Mouse (Mus musculus) hindbrain, embryonic 14.5 days (tissue): ENCODE results near the gene Shank3. TPM values are rescaled to one million over a fixed set of nuclear protein-coding genes. Genes with fewer than 3 reads are reported as not detected.

Experiments used
- ATAC-seq: fragments of 200-750 bp; cut with Nextera tagmentation; 2 replicates; pipeline ENCODE4 v1.8.0; 2017; ENCODE audit warnings: moderate number of reproducible peaks, mild to moderate bottlenecking, moderate TSS enrichment, moderate library complexity; ENCODE audit not compliant: low FRiP score
- DNase-seq: peaks from one replicate; pipeline ENCODE4 v3.0.0-alpha.2; 2015; ENCODE audit warnings: low spot score
- H3K27ac ChIP-seq: fragments of 300-500 bp; sonication (generic); 2 replicates; pipeline ENCODE4 v1.5.1; 2014; ENCODE audit warnings: mild to moderate bottlenecking, moderate library complexity
- H3K27me3 ChIP-seq: fragments of 300-500 bp; sonication (generic); 2 replicates; pipeline ENCODE4 v1.6.1; 2014; ENCODE audit warnings: mild to moderate bottlenecking, low read length, mixed read lengths; ENCODE audit not compliant: control insufficient read depth, insufficient read depth
- H3K36me3 ChIP-seq: fragments of 300-500 bp; sonication (generic); replicated peaks from 2 replicates; pipeline ENCODE4 v1.6.1; 2014; ENCODE audit not compliant: control insufficient read depth, insufficient read depth
- H3K4me1 ChIP-seq: fragments of 300-500 bp; sonication (generic); replicated peaks from 2 replicates; pipeline ENCODE4 v1.6.1; 2014; ENCODE audit warnings: antibody characterized with exemption, low read length, mixed read lengths; ENCODE audit not compliant: control insufficient read depth, insufficient read depth
- H3K4me2 ChIP-seq: fragments of 300-500 bp; sonication (generic); replicated peaks from 2 replicates; pipeline ENCODE4 v1.6.1; 2014; ENCODE audit warnings: mild to moderate bottlenecking, moderate library complexity
- H3K4me3 ChIP-seq: fragments of 300-500 bp; sonication (generic); replicated peaks from 2 replicates; pipeline ENCODE4 v1.5.1; 2014; ENCODE audit warnings: mild to moderate bottlenecking, low read length
- H3K9ac ChIP-seq: fragments of 300-500 bp; sonication (generic); 2 replicates; pipeline ENCODE4 v1.6.1; 2014
- H3K9me3 ChIP-seq: fragments of 300-500 bp; sonication (generic); 2 replicates; pipeline ENCODE4 v1.6.1; 2016; ENCODE audit warnings: low read length; ENCODE audit not compliant: control insufficient read depth
- WGBS: fragments of 180-500 bp; shearing (Covaris S2); extraction: QIAGEN DNeasy Blood & Tissue Kit; methylation state at CpG from one replicate; pipeline ENCODE4 v1.1.7; 2014; 5-methylcytosine and 5-hydroxymethylcytosine counted together
- polyA plus RNA-seq: library from polyadenylated mRNA; unstranded; fragments of >200 nt; fragmentation: Nextera tagmentation; extraction: Ambion mirVana; gene quantifications from 2 replicates; pipeline ENCODE4 v1.2.1, GENCODE M21; 2014

Gene Shank3
- 8.6 and 9.6 TPM in 2 replicates for polyA plus RNA-seq

DNA sequence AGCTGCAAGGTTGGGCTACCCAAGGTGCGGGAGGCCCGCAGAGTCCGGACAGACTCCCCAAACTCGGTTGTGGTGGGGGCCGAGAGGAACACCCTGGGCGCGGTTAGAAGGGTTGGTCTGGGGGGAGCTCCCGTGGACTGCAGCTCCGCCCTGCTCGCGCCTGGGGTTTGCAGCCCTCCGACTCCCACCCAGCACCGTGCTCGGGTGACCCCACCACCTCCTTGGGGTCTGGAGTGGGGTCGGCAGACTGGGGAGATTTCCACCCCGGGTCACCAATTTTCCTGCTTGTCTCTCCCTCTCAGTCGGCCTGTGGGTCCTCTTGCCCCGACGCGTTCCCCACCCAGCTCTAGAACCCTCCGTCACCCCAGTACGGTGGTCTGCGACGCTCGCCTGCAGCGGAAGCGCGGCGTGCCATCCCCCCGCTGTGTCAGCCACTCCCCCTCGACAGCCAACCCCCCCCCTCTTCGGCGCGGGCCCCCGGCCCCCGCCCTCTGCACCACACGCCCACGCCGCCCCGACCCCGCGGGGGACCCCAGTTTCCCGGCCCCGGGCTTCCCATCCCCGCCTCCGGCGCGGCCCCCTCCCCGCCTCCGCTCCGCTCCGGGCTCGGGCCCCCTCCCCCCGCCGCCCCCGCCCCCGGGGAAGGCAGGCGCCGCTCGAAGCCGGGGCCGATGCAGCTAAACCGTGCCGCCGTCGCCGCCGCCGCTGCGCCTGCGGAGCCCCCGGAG is at the start of gene Shank3:
Gene Shank3 (plus strand): TSS at position 663 of the 728 bp plus-strand sequence.
- no peaks in the 10 kb centered on the region for H3K9me3 ChIP-seq
- H3K27me3 ChIP-seq = no peaks in the 10 kb centered on the region
- under 1% methylated on average over 41 of the region's 72 CpGs for whole genome bisulfite sequencing
- H3K4me2 ChIP-seq = peak within 1 kb of the TSS; percentile 91
- H3K36me3 ChIP-seq = peaks cover 12% of the 10 kb centered on the region
- DNase-seq (peak; percentile 32), ATAC-seq (peak; percentile 49)
- peak within 1 kb of the TSS; percentile 91 for H3K9ac ChIP-seq
- H3K4me3 ChIP-seq = peak within 1 kb of the TSS; percentile 88
- peak within 1 kb of the TSS; percentile 87 for H3K27ac ChIP-seq
- H3K4me1 ChIP-seq = peaks cover 32% of the 10 kb centered on the region

- H3K4me3 ChIP-seq = peak overlapping the region; percentile 79
- peak overlapping the region; percentile 85 for H3K27ac ChIP-seq
- ATAC-seq = peak; percentile 71
- peak overlapping the region; percentile 98 for H3K4me2 ChIP-seq
- no peaks in the 10 kb centered on the region for H3K9me3 ChIP-seq
- peaks cover 20% of the 10 kb centered on the region for H3K36me3 ChIP-seq
- peak; percentile 65 for DNase-seq
- H3K9ac ChIP-seq = peak overlapping the region; percentile 88
- H3K27me3 ChIP-seq = no peaks in the 10 kb centered on the region
- WGBS = 5% methylated on average over 24 of the region's 24 CpGs
- H3K4me1 ChIP-seq = peaks cover 26% of the 10 kb centered on the region
Measured at GRCm38 (mm10) chr15:89452906-89453864, 46.2 kb upstream of the Shank3 start.

DNA sequence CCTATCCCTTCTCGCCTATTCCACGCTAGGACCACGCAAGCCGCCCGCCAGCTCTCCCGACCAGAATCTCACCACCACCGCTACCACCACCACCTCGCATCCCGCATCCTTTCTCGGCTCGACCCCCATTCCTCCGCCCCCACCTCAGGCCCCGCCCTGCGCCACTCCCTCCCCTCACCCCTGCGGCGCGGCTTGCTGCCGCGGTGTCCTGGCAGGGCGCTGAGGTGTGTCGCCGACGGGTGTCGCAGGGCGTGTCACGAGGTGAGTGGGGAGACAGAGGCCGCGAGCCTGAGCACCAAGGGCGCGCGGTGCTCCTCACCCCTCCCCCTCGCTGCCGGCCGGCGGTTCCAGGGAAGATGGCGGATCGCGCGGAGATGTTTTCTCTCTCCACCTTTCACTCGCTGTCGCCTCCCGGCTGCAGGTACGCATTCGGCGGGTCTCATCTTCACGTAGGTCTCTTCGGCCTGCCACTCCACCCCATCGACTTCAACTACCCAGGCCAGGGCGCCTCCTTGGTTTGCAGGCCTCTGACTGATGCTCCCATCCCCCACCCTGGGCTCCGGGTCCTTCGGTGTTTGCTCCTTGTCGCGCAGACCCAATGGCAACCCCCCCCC is 45.5 kb upstream of the Shank3 start, which contains the start of gene Mapk8ip2:
Gene Mapk8ip2 (plus strand): TSS at position 49 of the 614 bp plus-strand sequence.
- DNase-seq = peak; percentile 53
- H3K27me3 ChIP-seq = no peaks in the 10 kb centered on the region
- peaks cover 28% of the 10 kb centered on the region for H3K36me3 ChIP-seq
- peak within 1 kb of the TSS; percentile 79 for H3K4me3 ChIP-seq
- peaks cover 26% of the 10 kb centered on the region for H3K4me1 ChIP-seq
- no peaks in the 10 kb centered on the region for H3K9me3 ChIP-seq
- peak within 1 kb of the TSS; percentile 88 for H3K9ac ChIP-seq
- peak within 1 kb of the TSS; percentile 98 for H3K4me2 ChIP-seq
- peak within 1 kb of the TSS; percentile 85 for H3K27ac ChIP-seq
- WGBS = under 1% methylated on average over 53 of the region's 53 CpGs
- peak; percentile 80 for ATAC-seq

DNA sequence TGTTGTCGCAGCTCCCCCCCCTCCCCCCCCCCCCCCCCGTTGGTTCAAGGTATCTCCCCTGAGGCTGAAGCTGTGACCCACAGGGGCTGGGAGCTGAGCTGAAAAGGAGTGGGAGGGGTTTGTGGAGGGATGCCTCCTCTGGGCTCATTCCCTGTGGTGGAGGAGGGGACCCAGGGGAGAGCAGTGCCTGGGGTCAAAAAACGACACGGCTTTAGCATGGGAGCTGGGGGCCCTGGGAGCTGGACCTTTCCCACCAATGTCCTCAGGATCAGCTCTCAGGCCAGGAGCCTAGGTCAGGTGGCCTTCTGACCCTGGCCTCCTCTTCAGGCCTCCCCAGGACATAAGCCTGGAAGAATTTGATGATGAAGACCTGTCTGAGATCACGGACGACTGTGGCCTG is 44.6 kb upstream of the Shank3 start:
- DNase-seq (no peak), ATAC-seq (no peak)
- Histone ChIP-seq H3K9me3 (no peaks in the 10 kb centered on the region), H3K36me3 (peaks cover 36% of the 10 kb centered on the region), H3K4me3 (peak overlapping the region; percentile 79), H3K9ac (peak overlapping the region; percentile 88), H3K4me2 (peak overlapping the region; percentile 98), H3K4me1 (peaks cover 26% of the 10 kb centered on the region), H3K27ac (no peak overlapping the region; the same call in 1 of the 2 replicates), H3K27me3 (no peaks in the 10 kb centered on the region)
- 11% methylated on average over 4 of the region's 6 CpGs for WGBS

GRCm38 (mm10) chr15:89455642-89456041 is 43.8 kb upstream of the Shank3 start:
- DNase-seq (no peak), ATAC-seq (no peak)
- Histone ChIP-seq H3K4me2 (peak overlapping the region; percentile 98), H3K9me3 (no peaks in the 10 kb centered on the region), H3K36me3 (peaks cover 44% of the 10 kb centered on the region), H3K4me1 (peaks cover 26% of the 10 kb centered on the region), H3K27ac (no peak overlapping the region; the same call in 1 of the 2 replicates), H3K9ac (peak overlapping the region; percentile 88; the same call in 1 of the 2 replicates), H3K27me3 (no peaks in the 10 kb centered on the region), H3K4me3 (peak overlapping the region; percentile 79)
- 79% methylated on average over 6 of the region's 6 CpGs for WGBS

GRCm38 (mm10) chr15:89458942-89459341 is 40.5 kb upstream of the Shank3 start:
- DNase-seq (no peak), ATAC-seq (no peak)
- H3K9ac ChIP-seq = no peak overlapping the region
- peaks cover 77% of the 10 kb centered on the region for H3K36me3 ChIP-seq
- H3K27ac ChIP-seq = no peak overlapping the region
- H3K4me1 ChIP-seq = peaks cover 16% of the 10 kb centered on the region
- H3K9me3 ChIP-seq = no peaks in the 10 kb centered on the region
- H3K27me3 ChIP-seq = no peaks in the 10 kb centered on the region
- 94% methylated on average over 15 of the region's 15 CpGs for WGBS
- H3K4me3 ChIP-seq = no peak overlapping the region
- no peak overlapping the region for H3K4me2 ChIP-seq

DNA sequence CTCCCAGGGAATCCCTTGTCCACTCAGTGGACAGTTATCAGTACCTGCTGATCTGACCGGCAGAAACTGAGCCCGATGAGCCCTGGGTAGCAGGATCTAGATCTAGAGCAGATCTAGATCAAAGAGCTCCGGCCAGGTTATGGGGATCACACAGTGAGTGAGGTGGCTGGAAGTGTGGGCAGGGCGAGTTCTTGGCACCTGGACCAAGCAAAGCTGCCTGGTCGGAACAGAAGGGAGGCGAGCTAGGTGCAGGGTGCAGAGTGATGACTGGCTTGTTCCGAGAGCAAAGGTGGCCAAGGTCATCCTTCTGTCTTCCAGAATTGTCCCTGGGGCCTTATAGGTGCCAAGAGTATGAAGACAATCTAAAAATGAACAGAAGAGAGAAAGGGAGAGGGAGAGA is 39.6 kb upstream of the Shank3 start:
- no peak overlapping the region for H3K4me3 ChIP-seq
- ATAC-seq = no peak
- no peak for DNase-seq
- no peaks in the 10 kb centered on the region for H3K9me3 ChIP-seq
- peaks cover 14% of the 10 kb centered on the region for H3K4me1 ChIP-seq
- H3K36me3 ChIP-seq = peaks cover 83% of the 10 kb centered on the region
- no peaks in the 10 kb centered on the region for H3K27me3 ChIP-seq
- no peak overlapping the region for H3K27ac ChIP-seq
- no peak overlapping the region for H3K4me2 ChIP-seq
- 95% methylated on average over 7 of the region's 7 CpGs for WGBS
- no peak overlapping the region for H3K9ac ChIP-seq

DNA sequence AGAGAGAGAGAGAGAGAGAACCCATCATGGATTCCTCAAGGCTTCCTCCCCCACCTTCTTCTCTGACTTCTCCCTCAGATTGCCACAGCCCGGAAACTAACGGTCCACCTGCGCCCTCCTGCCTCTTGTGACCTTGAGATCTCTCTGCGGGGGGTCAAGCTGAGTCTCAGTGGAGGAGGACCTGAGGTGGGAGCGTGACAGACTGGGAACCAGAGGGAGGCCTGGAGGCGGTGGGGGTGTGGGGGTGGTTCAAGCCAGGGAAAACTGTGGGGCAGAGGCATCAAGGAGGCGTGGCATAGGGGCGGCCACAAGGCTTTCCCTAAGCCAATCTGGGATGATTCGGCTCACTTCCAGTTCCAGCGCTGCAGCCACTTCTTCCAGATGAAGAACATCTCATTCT is 39.1 kb upstream of the Shank3 start:
- Histone ChIP-seq H3K4me2 (no peak overlapping the region), H3K4me1 (peaks cover 9% of the 10 kb centered on the region), H3K36me3 (peaks cover 83% of the 10 kb centered on the region), H3K27me3 (no peaks in the 10 kb centered on the region), H3K9me3 (no peaks in the 10 kb centered on the region), H3K27ac (no peak overlapping the region), H3K9ac (no peak overlapping the region), H3K4me3 (no peak overlapping the region)
- DNase-seq = no peak
- 83% methylated on average over 10 of the region's 10 CpGs for WGBS
- no peak for ATAC-seq
